Mouse (Mus musculus) kidney, adult 2 months (tissue): ENCODE results near the gene Chdh. TPM values are rescaled to one million over a fixed set of nuclear protein-coding genes. Genes with fewer than 3 reads are reported as not detected.

Experiments used
- DNase-seq: peaks from one replicate; pipeline ENCODE4 v3.0.0; 2021
- H3K27ac ChIP-seq: fragments of 200-500 bp; 2 replicates; pipeline ENCODE4 v1.5.1; 2012; ENCODE audit warnings: low read depth, low read length, control low read depth, inconsistent platforms; ENCODE audit not compliant: insufficient read depth
- H3K27me3 ChIP-seq: fragments of 200-500 bp; replicated peaks from 2 replicates; pipeline ENCODE4 v1.6.1; 2012; ENCODE audit warnings: mild to moderate bottlenecking, moderate library complexity, low read length, inconsistent platforms; ENCODE audit not compliant: control insufficient read depth, insufficient read depth
- H3K36me3 ChIP-seq: fragments of 200-500 bp; 2 replicates; pipeline ENCODE4 v1.6.1; 2012; ENCODE audit warnings: mild to moderate bottlenecking, moderate library complexity, low read length, inconsistent platforms; ENCODE audit not compliant: control insufficient read depth, insufficient read depth
- H3K4me1 ChIP-seq: fragments of 200-500 bp; 2 replicates; pipeline ENCODE4 v1.6.1; 2011; ENCODE audit warnings: low read length; ENCODE audit not compliant: control insufficient read depth, insufficient read depth
- H3K4me3 ChIP-seq: fragments of 200-500 bp; 2 replicates; pipeline ENCODE4 v1.5.1; 2011; ENCODE audit warnings: mild to moderate bottlenecking, low read depth, low read length, control low read depth; ENCODE audit not compliant: insufficient read depth
- CTCF ChIP-seq: fragments of 200-500 bp; conservative IDR thresholded peaks from 2 replicates; pipeline ENCODE4 v1.5.1; 2011; ENCODE audit warnings: low read depth, mild to moderate bottlenecking, control low read depth, low read length, moderate library complexity, mixed read lengths; ENCODE audit not compliant: insufficient read depth, insufficient read length
- POLR2A ChIP-seq: fragments of 200-500 bp; IDR thresholded peaks from one replicate; pipeline ENCODE4 v1.6.1; 2011; ENCODE audit warnings: low read depth, low read length, control low read depth
- WGBS: fragments of 180-500 bp; shearing (Covaris S2); methylation state at CpG from one replicate; pipeline ENCODE4 v1.1.7; 2018; 5-methylcytosine and 5-hydroxymethylcytosine counted together
- polyA plus RNA-seq: library from polyadenylated mRNA; depleted of rRNA; stranded (reverse); fragments of >200 nt; gene quantifications from 2 replicates; pipeline ENCODE4 v1.2.3, GENCODE M21; 2012

Gene Chdh
- polyA plus RNA-seq, 1 experiment, result 112 TPM

GRCm38 (mm10) chr14:30022471-30022870 lies 13.6 kb downstream of the Chdh start:
- no peak overlapping the region for H3K27ac ChIP-seq
- TF ChIP-seq CTCF (no peak), POLR2A (no peak)
- H3K4me1 ChIP-seq, result peaks cover 38% of the 10 kb centered on the region
- H3K27me3 ChIP-seq, result no peaks in the 10 kb centered on the region
- H3K4me3 ChIP-seq, result no peak overlapping the region
- no peaks in the 10 kb centered on the region for H3K36me3 ChIP-seq
- peak; percentile 56 for DNase-seq
- WGBS, result 75% methylated on average over 6 of the region's 6 CpGs

DNA sequence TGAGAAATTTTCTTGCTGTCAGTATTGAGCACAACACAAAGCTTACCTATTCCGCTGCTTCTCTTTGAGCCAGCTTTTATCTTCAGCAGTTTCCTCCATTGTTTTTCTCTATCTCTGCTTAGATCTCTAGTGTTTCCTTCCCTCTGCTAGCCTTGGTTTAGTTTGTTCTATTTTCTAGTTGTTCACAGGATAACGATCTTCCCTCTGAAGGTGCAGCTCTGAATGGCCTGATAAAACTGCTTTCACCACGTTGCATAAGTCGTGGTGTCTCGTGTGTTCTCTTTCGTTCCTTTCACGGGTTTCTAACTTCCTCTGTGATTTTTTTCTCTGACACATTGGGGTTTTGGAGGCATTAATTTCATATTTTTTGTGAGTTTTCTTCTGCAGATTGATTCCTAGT lies 15.6 kb downstream of the Chdh start:
- Histone ChIP-seq H3K36me3 (no peaks in the 10 kb centered on the region; the same call in 1 of the 2 replicates), H3K27me3 (no peaks in the 10 kb centered on the region), H3K4me3 (no peak overlapping the region), H3K4me1 (peaks cover 31% of the 10 kb centered on the region; the same call in 1 of the 2 replicates), H3K27ac (no peak overlapping the region)
- no peak for DNase-seq
- WGBS, result 26% methylated on average over 7 of the region's 7 CpGs
- TF ChIP-seq CTCF (no peak), POLR2A (no peak)

DNA sequence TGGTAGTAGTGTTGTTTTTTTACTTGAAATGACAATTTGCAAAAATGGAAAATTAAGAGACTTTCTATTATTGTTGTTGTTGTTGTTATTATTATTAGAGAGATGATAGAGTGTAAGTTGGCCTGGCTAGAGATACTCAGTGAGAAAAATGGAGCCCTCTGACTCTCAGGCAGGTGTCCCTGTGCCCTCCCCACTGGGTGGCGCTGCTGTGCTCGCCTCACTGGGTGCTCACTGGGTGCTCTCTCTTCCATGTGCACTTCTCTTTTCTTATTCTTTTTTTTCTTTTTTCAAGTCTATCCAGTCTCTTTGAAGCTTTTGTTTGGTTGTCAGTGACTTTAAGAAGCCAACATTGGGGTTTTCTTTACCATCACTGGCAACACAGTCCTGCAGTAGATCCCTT lies 18.6 kb downstream of the Chdh start:
- Histone ChIP-seq H3K27ac (no peak overlapping the region), H3K27me3 (no peaks in the 10 kb centered on the region), H3K36me3 (no peaks in the 10 kb centered on the region; the same call in 1 of the 2 replicates), H3K4me3 (no peak overlapping the region), H3K4me1 (peaks cover 15% of the 10 kb centered on the region; the same call in 1 of the 2 replicates)
- DNase-seq, result peak; percentile 39
- TF ChIP-seq CTCF (peak; percentile 64), POLR2A (no peak)
- WGBS, result 65% methylated on average over 2 of the region's 2 CpGs

DNA sequence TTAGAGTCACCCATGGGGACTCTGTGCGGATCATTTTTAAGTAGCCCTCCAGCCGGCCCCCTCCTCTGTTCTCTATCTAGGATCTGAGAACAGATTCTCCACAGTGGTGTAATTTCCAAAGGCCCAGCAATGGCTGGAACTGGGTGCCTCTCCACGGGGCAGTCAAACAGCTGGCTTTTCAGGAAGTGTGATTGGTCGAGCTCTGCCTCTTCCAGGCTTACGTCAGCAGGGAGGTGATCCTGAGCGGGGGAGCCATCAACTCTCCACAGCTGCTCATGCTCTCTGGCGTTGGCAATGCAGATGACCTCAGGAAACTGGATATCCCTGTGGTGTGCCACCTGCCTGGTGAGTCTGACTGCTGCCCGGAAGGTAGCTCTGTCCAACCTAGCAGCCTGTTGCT lies 24.6 kb downstream of the Chdh start:
- Histone ChIP-seq H3K4me1 (peaks cover 3% of the 10 kb centered on the region; the same call in 1 of the 2 replicates), H3K27ac (no peak overlapping the region), H3K36me3 (peaks cover 1% of the 10 kb centered on the region; the same call in 1 of the 2 replicates), H3K27me3 (no peaks in the 10 kb centered on the region), H3K4me3 (no peak overlapping the region)
- peak; percentile 1 for DNase-seq
- 62% methylated on average over 8 of the region's 8 CpGs for WGBS
- TF ChIP-seq CTCF (no peak), POLR2A (no peak)

- TF ChIP-seq CTCF (no peak), POLR2A (no peak)
- Histone ChIP-seq H3K27ac (no peak overlapping the region), H3K4me3 (no peak overlapping the region), H3K36me3 (peaks cover 3% of the 10 kb centered on the region; the same call in 1 of the 2 replicates), H3K4me1 (no peaks in the 10 kb centered on the region), H3K27me3 (no peaks in the 10 kb centered on the region)
- DNase-seq, result no peak
- WGBS, result 92% methylated on average over 18 of the region's 18 CpGs
Measured at GRCm38 (mm10) chr14:30038431-30038830, 29.6 kb downstream of the Chdh start.

- no peak for DNase-seq
- peaks cover 3% of the 10 kb centered on the region; the same call in 1 of the 2 replicates for H3K36me3 ChIP-seq
- no peaks in the 10 kb centered on the region for H3K4me1 ChIP-seq
- no peak overlapping the region for H3K4me3 ChIP-seq
- TF ChIP-seq CTCF, result no peak
- no peak for TF ChIP-seq POLR2A
- no peak overlapping the region for H3K27ac ChIP-seq
- 65% methylated on average over 4 of the region's 4 CpGs for WGBS
- H3K27me3 ChIP-seq, result no peaks in the 10 kb centered on the region
Measured at GRCm38 (mm10) chr14:30039413-30039812, 30.6 kb downstream of the Chdh start.

DNA sequence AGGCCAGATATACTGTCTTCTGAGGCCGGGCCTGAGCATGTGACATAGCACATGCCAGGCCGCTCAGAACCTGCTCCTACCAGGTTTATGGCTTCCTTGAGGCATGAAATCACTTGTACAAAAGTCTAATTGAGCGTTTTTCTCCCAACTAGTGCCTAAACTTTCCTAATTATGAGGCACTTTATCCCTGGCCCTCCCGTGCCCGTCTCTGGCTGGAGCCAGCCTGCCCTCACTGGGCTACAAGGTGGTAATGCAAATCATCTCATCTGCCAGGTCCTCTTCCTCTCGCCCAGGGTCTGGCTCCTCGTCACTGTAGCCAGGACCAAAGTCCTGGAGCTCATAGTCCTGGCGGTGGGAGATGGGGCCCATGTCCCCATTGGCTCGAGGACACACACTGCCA lies 33.0 kb downstream of the Chdh start:
- H3K4me1 ChIP-seq, result peaks cover 5% of the 10 kb centered on the region; the same call in 1 of the 2 replicates
- H3K36me3 ChIP-seq, result peaks cover 3% of the 10 kb centered on the region; the same call in 1 of the 2 replicates
- WGBS, result 40% methylated on average over 9 of the region's 9 CpGs
- no peaks in the 10 kb centered on the region for H3K27me3 ChIP-seq
- no peak overlapping the region for H3K27ac ChIP-seq
- peak; percentile 48 for DNase-seq
- H3K4me3 ChIP-seq, result no peak overlapping the region
- TF ChIP-seq CTCF (peak; percentile 53; the same call in 1 of the 2 replicates), POLR2A (no peak)
